Mouse (Mus musculus): ENCODE results near the gene Izumo1r. TPM values are rescaled to one million over a fixed set of nuclear protein-coding genes. Genes with fewer than 3 reads are reported as not detected.

Gene Izumo1r
- total RNA-seq, 1 experiment from 2014 or later = not detected

GRCm38 (mm10) chr9:14912037-14912436 is 8.3 kb upstream of the Izumo1r start:
- ATAC-seq (replicated peaks in 1 of 2; ENCODE audit: insufficient read depth in 1 of 2, low FRiP score in 2 of 2, low TSS enrichment in 1 of 2, low read depth in 1 of 2, poor library complexity in 2 of 2, severe bottlenecking in 2 of 2) = no peak

- ATAC-seq (replicated peaks in 1 of 2; ENCODE audit: insufficient read depth in 1 of 2, low FRiP score in 2 of 2, low TSS enrichment in 1 of 2, low read depth in 1 of 2, poor library complexity in 2 of 2, severe bottlenecking in 2 of 2) = no peak
Observed at GRCm38 (mm10) chr9:14909981-14910380, 6.2 kb upstream of the Izumo1r start.

DNA sequence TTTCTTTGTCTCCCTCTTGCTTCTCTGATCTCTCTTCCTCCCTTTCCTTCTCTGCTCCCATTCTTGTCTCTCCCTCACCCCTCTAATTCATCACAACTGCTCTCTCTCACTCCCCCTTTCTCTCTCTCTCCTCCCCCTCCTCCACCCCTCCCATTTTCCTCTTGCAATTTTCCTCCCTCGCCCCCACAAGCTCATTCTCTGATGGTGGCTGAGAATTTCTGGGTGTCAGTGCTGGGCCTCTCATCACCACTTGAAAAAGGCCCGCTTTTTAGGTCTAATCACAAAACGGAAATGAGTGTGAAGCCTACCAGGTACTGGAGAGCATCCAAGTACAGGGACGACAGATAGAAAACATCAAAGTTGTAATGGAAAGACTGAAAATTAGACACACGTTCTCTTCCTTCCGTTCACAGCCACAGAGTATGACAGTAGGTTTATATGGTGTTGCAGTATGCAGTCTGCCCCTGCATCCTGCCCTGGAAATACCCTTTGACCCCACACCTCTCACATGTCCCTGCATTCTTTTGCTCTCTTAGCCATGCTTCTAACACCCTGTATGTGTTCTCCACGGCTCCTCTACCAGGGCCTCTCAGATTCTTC is 4.2 kb upstream of the Izumo1r start:
- ATAC-seq (replicated peaks in 1 of 2; ENCODE audit: insufficient read depth in 1 of 2, low FRiP score in 2 of 2, low TSS enrichment in 1 of 2, low read depth in 1 of 2, poor library complexity in 2 of 2, severe bottlenecking in 2 of 2) = no peak

- no peak for ATAC-seq (replicated peaks in 1 of 2; ENCODE audit: insufficient read depth in 1 of 2, low FRiP score in 2 of 2, low TSS enrichment in 1 of 2, low read depth in 1 of 2, poor library complexity in 2 of 2, severe bottlenecking in 2 of 2)
Observed at GRCm38 (mm10) chr9:14905956-14906355, 2.2 kb upstream of the Izumo1r start.

GRCm38 (mm10) chr9:14904741-14905475 is 1.2 kb upstream of the Izumo1r start:
- no peak for ATAC-seq (replicated peaks in 1 of 2; ENCODE audit: insufficient read depth in 1 of 2, low FRiP score in 2 of 2, low TSS enrichment in 1 of 2, low read depth in 1 of 2, poor library complexity in 2 of 2, severe bottlenecking in 2 of 2)

DNA sequence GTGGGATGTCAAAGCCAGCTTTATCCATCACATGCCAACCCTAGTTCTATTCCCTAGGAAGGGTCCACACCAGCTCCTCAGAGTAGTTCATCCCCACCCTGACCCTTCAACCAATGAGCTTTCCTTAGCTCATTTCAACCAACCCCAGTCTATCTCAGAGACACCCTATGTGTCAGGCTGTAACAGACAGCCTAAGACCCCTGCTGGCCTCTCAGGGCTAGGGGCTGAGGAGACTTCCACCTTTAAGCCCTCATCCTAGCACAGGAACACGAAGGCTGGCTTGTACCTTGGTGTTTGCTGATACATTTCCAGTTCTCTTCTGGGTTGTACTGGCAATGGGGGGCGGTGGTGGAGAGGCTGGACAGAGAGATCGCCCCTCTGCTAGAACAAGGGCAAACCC is 743 bp downstream of the Izumo1r start:
- no peak for ATAC-seq (replicated peaks in 1 of 2; ENCODE audit: insufficient read depth in 1 of 2, low FRiP score in 2 of 2, low TSS enrichment in 1 of 2, low read depth in 1 of 2, poor library complexity in 2 of 2, severe bottlenecking in 2 of 2)

GRCm38 (mm10) chr9:14902416-14902815 is 1.3 kb downstream of the Izumo1r start:
- ATAC-seq (replicated peaks in 1 of 2; ENCODE audit: insufficient read depth in 1 of 2, low FRiP score in 2 of 2, low TSS enrichment in 1 of 2, low read depth in 1 of 2, poor library complexity in 2 of 2, severe bottlenecking in 2 of 2) = no peak

- no peak for ATAC-seq (replicated peaks in 1 of 2; ENCODE audit: insufficient read depth in 1 of 2, low FRiP score in 2 of 2, low TSS enrichment in 1 of 2, low read depth in 1 of 2, poor library complexity in 2 of 2, severe bottlenecking in 2 of 2)
Observed at GRCm38 (mm10) chr9:14901757-14902156, 2.0 kb downstream of the Izumo1r start.

DNA sequence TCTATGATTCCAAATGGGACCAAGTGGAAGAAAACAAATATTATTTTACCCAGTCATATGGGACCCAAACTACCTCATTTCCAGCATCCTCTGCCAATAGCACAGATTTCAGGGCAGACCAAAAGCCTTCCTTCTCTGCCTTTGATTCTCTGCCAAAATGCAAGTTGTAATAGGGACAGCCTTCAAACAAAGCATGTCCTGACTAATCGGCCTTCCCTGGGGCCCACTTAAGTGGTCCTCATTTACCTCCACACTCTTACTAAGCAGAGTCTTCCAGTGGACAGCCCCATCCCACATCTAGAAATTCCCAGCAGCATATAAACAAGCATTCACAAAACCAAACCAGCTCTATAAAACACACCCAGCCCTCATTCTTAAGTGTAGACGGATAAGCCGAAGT is 6.6 kb downstream of the Izumo1r start:
- no peak for ATAC-seq (replicated peaks in 1 of 2; ENCODE audit: insufficient read depth in 1 of 2, low FRiP score in 2 of 2, low TSS enrichment in 1 of 2, low read depth in 1 of 2, poor library complexity in 2 of 2, severe bottlenecking in 2 of 2)

- ATAC-seq (replicated peaks in 1 of 2; ENCODE audit: insufficient read depth in 1 of 2, low FRiP score in 2 of 2, low TSS enrichment in 1 of 2, low read depth in 1 of 2, poor library complexity in 2 of 2, severe bottlenecking in 2 of 2) = no peak
Observed at GRCm38 (mm10) chr9:14895237-14895835, 8.4 kb downstream of the Izumo1r start.

DNA sequence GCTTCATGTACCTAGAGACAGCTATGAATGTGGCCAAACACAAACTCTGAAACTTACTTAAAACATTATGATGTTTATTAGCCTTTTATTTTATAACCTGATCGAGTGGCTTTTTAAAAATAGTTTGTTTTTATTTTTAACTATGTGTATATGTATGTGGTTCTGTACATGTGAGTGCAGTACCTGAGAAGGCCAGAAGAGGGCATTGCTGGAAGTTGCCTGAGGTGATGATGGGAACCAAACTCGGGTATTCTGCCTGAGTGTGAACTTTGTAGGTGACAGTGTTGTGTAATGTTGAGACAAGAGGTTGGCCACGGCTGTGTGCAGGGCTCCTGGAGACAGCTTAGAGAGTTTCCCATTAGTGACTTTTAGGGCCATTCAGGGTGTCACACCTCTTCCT is 9.1 kb downstream of the Izumo1r start:
- ATAC-seq (replicated peaks in 1 of 2; ENCODE audit: insufficient read depth in 1 of 2, low FRiP score in 2 of 2, low TSS enrichment in 1 of 2, low read depth in 1 of 2, poor library complexity in 2 of 2, severe bottlenecking in 2 of 2) = no peak

DNA sequence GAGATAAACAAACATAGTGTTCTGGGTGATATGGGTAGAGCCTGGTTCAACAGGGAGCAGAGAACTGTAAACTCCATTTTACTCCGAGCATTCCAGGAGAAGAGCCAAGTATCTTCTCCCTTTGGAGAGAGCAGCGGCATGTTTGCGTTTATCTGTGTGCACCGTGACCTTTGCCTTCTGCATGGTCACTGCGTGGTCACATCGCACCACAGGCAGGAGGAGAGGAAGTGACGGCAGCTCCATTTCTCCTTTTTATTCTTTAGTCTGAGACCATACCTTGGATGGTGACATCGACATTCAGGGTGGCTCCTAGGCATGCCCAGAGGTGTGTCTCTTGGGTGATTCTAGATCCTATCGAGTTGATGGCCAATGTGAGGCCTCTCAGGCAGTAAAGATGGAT is 10.4 kb downstream of the Izumo1r start:
- peak in 1 of 2 experiments; percentile 42; a peak in 1 of 4 replicates for ATAC-seq (replicated peaks in 1 of 2; ENCODE audit: insufficient read depth in 1 of 2, low FRiP score in 2 of 2, low TSS enrichment in 1 of 2, low read depth in 1 of 2, poor library complexity in 2 of 2, severe bottlenecking in 2 of 2)

- no peak for ATAC-seq (replicated peaks in 1 of 2; ENCODE audit: insufficient read depth in 1 of 2, low FRiP score in 2 of 2, low TSS enrichment in 1 of 2, low read depth in 1 of 2, poor library complexity in 2 of 2, severe bottlenecking in 2 of 2)
Observed at GRCm38 (mm10) chr9:14891891-14892290, 11.9 kb downstream of the Izumo1r start.

GRCm38 (mm10) chr9:14890699-14891098 is 13.1 kb downstream of the Izumo1r start:
- no peak for ATAC-seq (replicated peaks in 1 of 2; ENCODE audit: insufficient read depth in 1 of 2, low FRiP score in 2 of 2, low TSS enrichment in 1 of 2, low read depth in 1 of 2, poor library complexity in 2 of 2, severe bottlenecking in 2 of 2)

DNA sequence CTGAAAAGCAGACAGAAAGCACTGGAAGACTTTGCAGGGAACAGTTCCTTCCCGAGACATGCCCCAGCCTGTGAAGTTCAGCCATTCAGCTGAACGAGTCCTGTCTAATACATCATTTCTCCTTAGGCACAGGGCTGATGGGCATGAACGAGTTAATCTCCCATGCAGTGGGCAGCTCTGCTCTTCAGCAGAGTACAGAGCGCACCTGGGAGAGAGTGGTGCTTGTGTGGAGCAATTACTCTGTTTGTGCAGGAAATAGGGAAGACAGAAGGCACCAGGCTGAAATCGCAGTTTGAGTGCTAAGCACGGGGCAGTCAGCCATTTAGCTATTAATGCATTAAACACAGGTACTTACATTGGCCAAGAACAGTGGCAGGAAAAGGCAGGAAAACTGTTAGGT is 15.1 kb downstream of the Izumo1r start:
- no peak for ATAC-seq (replicated peaks in 1 of 2; ENCODE audit: insufficient read depth in 1 of 2, low FRiP score in 2 of 2, low TSS enrichment in 1 of 2, low read depth in 1 of 2, poor library complexity in 2 of 2, severe bottlenecking in 2 of 2)

GRCm38 (mm10) chr9:14887787-14888382 is 15.9 kb downstream of the Izumo1r start:
- ATAC-seq (replicated peaks in 1 of 2; ENCODE audit: insufficient read depth in 1 of 2, low FRiP score in 2 of 2, low TSS enrichment in 1 of 2, low read depth in 1 of 2, poor library complexity in 2 of 2, severe bottlenecking in 2 of 2) = no peak

GRCm38 (mm10) chr9:14885954-14886353 is 17.8 kb downstream of the Izumo1r start:
- ATAC-seq (replicated peaks in 1 of 2; ENCODE audit: insufficient read depth in 1 of 2, low FRiP score in 2 of 2, low TSS enrichment in 1 of 2, low read depth in 1 of 2, poor library complexity in 2 of 2, severe bottlenecking in 2 of 2) = no peak

DNA sequence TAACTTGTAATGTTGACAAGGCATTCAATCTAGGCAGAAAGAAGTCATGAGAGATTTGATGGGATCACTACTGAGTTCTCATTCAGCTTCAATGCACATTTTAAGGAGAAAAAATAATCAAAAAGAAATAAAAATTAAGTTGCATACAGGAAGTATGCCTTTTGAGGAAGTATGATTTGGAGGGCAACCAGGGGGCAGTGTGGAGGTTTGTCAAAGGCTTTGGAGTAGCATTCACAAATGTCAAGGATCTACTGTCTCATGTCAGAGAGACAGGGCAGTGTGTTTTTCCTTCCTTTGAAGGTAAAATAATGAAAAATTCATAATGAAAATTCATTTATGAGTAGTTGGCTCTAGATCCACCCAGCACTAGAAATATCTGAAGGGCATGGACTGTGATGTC is 18.6 kb downstream of the Izumo1r start:
- ATAC-seq (replicated peaks in 1 of 2; ENCODE audit: insufficient read depth in 1 of 2, low FRiP score in 2 of 2, low TSS enrichment in 1 of 2, low read depth in 1 of 2, poor library complexity in 2 of 2, severe bottlenecking in 2 of 2) = 0 out of 4 replicates have a peak, but pooled peaks of 1 of the 2 experiments have one; percentile 56

All from hematopoietic stem cell, adult 5-6 weeks (primary cell).